Mouse (Mus musculus): Measurements from ENCODE around the gene Drg1. TPM values are rescaled to one million over a fixed set of nuclear protein-coding genes. Genes with fewer than 3 reads are reported as not detected.
"Not testable (repeated sequence)": the region's sequence is repeated elsewhere in the genome, so short reads cannot be mapped to it uniquely, and the experiment has no call there.

Drg1 gene
- total and polyA plus RNA-seq, 2 experiments from 2014 or later = 115 to 201 TPM

GRCm38 (mm10) chr11:3179726-3180092 lies 86.5 kb downstream of the Drg1 start:
- not testable (repeated sequence) for H3K9ac ChIP-seq, DNase-seq

DNA sequence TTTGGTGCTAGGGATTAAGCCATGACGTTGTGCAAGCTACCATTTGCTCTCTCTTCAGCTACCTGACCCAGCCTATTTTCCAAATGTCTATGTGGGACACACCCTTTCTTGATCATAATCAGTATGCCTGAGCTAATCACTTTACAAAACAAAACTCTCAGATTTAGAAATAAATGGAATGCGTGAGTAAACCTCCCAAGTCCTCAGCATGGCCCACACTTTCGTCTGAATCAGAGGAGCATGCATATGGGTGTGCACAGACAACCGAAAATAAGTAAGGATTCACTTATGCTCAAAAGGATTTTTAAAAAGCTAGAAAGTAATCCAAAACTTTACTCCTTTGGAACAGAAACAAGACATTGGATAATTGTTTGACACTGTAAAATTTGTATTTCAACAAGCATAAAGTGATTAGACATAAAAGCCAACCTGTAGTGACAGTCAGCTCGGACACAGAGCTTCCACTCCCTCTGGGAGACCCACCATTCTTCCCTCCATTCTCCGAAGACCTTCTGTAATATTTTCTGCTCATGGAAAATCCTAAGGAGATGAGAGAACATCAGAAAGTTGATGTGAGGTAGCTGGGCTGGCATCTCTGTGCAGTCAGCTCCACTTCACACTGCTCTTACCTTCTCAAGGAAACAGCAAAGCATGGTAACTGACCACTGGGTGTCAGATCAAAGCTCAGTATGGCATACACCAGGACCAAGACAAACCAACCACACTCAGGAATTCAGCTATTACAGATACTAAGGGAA lies 87.1 kb downstream of the Drg1 start:
- not testable (repeated sequence) for H3K27me3 ChIP-seq (ENCODE audit: insufficient read depth, low read length); H3K4me3 ChIP-seq (ENCODE audit: low read depth, low read length); H3K9ac ChIP-seq; ATAC-seq; H3K4me2 ChIP-seq (ENCODE audit: low read depth); H3K36me3 ChIP-seq (ENCODE audit: insufficient read depth); H3K4me1 ChIP-seq (ENCODE audit: insufficient read depth); DNase-seq; H3K9me3 ChIP-seq (ENCODE audit: low read length); H3K27ac ChIP-seq (ENCODE audit: low read depth, low read length)
- WGBS = 86% methylated on average over 6 of the region's 6 CpGs

More at GRCm38 (mm10) chr11:3179726-3180092, 86.5 kb downstream of the Drg1 start:
- not testable (repeated sequence) for ATAC-seq; H3K27ac ChIP-seq (ENCODE audit: low read depth, low read length); H3K4me2 ChIP-seq (ENCODE audit: low read depth); H3K36me3 ChIP-seq (ENCODE audit: insufficient read depth); H3K4me3 ChIP-seq (ENCODE audit: low read depth, low read length); H3K4me1 ChIP-seq (ENCODE audit: insufficient read depth); H3K9me3 ChIP-seq (ENCODE audit: low read length); H3K27me3 ChIP-seq (ENCODE audit: insufficient read depth, low read length)
- 90% methylated on average over 7 of the region's 7 CpGs for WGBS

GRCm38 (mm10) chr11:3173425-3174318 lies 92.5 kb downstream of the Drg1 start:
- not testable (repeated sequence) for H3K4me2 ChIP-seq (ENCODE audit: low read depth); H3K9me3 ChIP-seq (ENCODE audit: low read length); DNase-seq; H3K36me3 ChIP-seq (ENCODE audit: insufficient read depth); H3K27me3 ChIP-seq (ENCODE audit: insufficient read depth, low read length); H3K9ac ChIP-seq; H3K27ac ChIP-seq (ENCODE audit: low read depth, low read length); H3K4me1 ChIP-seq (ENCODE audit: insufficient read depth); H3K4me3 ChIP-seq (ENCODE audit: low read depth, low read length)
- ATAC-seq = peak; percentile 25; the same call in 1 of the 2 replicates
- WGBS = 84% methylated on average over 11 of the region's 11 CpGs

DNA sequence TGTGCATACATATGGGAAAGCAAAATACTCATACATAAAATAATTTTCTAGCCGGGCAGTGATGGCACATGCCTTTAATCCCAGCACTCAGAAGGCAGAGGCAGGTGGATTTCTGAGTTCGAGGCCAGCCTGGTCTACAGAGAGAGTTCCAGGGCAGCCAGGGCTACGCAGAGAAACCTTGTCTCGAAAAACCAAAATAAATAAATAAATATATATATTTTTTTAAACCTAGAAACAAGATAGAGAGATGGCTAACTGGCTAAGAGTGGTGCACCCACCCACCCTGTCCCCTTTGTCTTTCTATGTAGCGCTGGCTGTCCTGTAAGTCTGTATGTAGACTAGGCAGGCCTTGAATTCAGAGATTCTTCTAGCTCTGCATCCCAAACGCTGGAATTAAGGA lies 93.7 kb downstream of the Drg1 start:
- H3K4me2 ChIP-seq (ENCODE audit: low read depth); DNase-seq; H3K36me3 ChIP-seq (ENCODE audit: insufficient read depth); H3K9ac ChIP-seq; ATAC-seq; H3K27me3 ChIP-seq (ENCODE audit: insufficient read depth, low read length); H3K9me3 ChIP-seq (ENCODE audit: low read length); H3K4me3 ChIP-seq (ENCODE audit: low read depth, low read length); H3K4me1 ChIP-seq (ENCODE audit: insufficient read depth); H3K27ac ChIP-seq (ENCODE audit: low read depth, low read length): not testable (repeated sequence)
- 61% methylated on average over 4 of the region's 6 CpGs for WGBS

- not testable (repeated sequence) for H3K4me3 ChIP-seq (ENCODE audit: low read depth, low read length); H3K27me3 ChIP-seq (ENCODE audit: insufficient read depth, low read length); H3K9ac ChIP-seq; ATAC-seq; H3K9me3 ChIP-seq (ENCODE audit: low read length); DNase-seq; H3K4me1 ChIP-seq (ENCODE audit: insufficient read depth); H3K36me3 ChIP-seq (ENCODE audit: insufficient read depth); H3K4me2 ChIP-seq (ENCODE audit: low read depth); H3K27ac ChIP-seq (ENCODE audit: low read depth, low read length)
- 73% methylated on average over 1 of the region's 1 CpGs for WGBS
These were observed 94.3 kb downstream of the Drg1 start for GRCm38 (mm10) chr11:3171931-3172330.

- not testable (repeated sequence) for ATAC-seq
- 62% methylated on average over 2 of the region's 2 CpGs for WGBS
These were observed 97.2 kb downstream of the Drg1 start for GRCm38 (mm10) chr11:3169042-3169441.

DNA sequence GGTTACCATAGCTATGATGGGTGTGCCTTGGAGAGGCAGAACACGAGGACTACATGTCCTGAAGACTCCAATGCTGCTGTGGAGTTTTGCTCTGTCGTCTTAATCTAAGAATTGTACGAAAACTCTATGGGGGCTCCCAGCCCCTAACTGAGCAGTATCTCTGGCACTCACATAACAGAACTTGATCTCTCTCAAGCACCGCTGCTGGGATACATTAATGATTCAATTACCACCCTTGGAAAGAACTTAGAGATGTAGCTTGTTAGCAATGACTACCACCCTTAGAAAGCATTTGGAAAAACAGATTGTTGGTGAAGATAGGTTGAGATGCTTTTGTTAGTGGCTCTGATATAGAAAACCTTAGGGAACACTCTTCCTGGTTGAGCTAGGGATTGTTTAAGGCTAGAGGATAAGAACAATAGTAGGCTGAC lies 98.6 kb downstream of the Drg1 start:
- DNase-seq; H3K4me3 ChIP-seq (ENCODE audit: low read depth, low read length): not testable (repeated sequence)

More at GRCm38 (mm10) chr11:3169042-3169441, 97.2 kb downstream of the Drg1 start:
- peaks cover 14% of the 10 kb centered on the region for H3K9me3 ChIP-seq (ENCODE audit: low read length)
- not testable (repeated sequence) for H3K9ac ChIP-seq; H3K4me1 ChIP-seq (ENCODE audit: insufficient read depth); H3K36me3 ChIP-seq (ENCODE audit: insufficient read depth); DNase-seq; H3K4me3 ChIP-seq (ENCODE audit: low read depth, low read length); H3K4me2 ChIP-seq (ENCODE audit: low read depth); H3K27ac ChIP-seq (ENCODE audit: low read depth, low read length); H3K27me3 ChIP-seq (ENCODE audit: insufficient read depth, low read length)

GRCm38 (mm10) chr11:3167129-3167528 lies 99.1 kb downstream of the Drg1 start:
- not testable (repeated sequence) for ATAC-seq; H3K27me3 ChIP-seq (ENCODE audit: insufficient read depth, low read length)
- 89% methylated on average over 4 of the region's 4 CpGs for WGBS

More for the DNA sequence above, 98.6 kb downstream of the Drg1 start:
- H3K4me1 ChIP-seq (ENCODE audit: insufficient read depth); H3K4me2 ChIP-seq (ENCODE audit: low read depth); H3K36me3 ChIP-seq (ENCODE audit: insufficient read depth); H3K27me3 ChIP-seq (ENCODE audit: insufficient read depth, low read length); H3K9ac ChIP-seq; ATAC-seq; H3K27ac ChIP-seq (ENCODE audit: low read depth, low read length): not testable (repeated sequence)
- H3K9me3 ChIP-seq (ENCODE audit: low read length) = peaks cover 15% of the 10 kb centered on the region
- WGBS = 71% methylated on average over 4 of the region's 4 CpGs

GRCm38 (mm10) chr11:3166321-3166720 lies 99.9 kb downstream of the Drg1 start:
- H3K27ac ChIP-seq (ENCODE audit: low read depth, low read length); ATAC-seq; H3K36me3 ChIP-seq (ENCODE audit: insufficient read depth); DNase-seq; H3K4me1 ChIP-seq (ENCODE audit: insufficient read depth); H3K4me2 ChIP-seq (ENCODE audit: low read depth); H3K9ac ChIP-seq; H3K27me3 ChIP-seq (ENCODE audit: insufficient read depth, low read length); H3K4me3 ChIP-seq (ENCODE audit: low read depth, low read length): not testable (repeated sequence)
- H3K9me3 ChIP-seq (ENCODE audit: low read length) = peaks cover 20% of the 10 kb centered on the region

More at GRCm38 (mm10) chr11:3167129-3167528, 99.1 kb downstream of the Drg1 start:
- not testable (repeated sequence) for H3K36me3 ChIP-seq (ENCODE audit: insufficient read depth); H3K27ac ChIP-seq (ENCODE audit: low read depth, low read length); H3K4me3 ChIP-seq (ENCODE audit: low read depth, low read length); H3K9ac ChIP-seq; DNase-seq; H3K4me1 ChIP-seq (ENCODE audit: insufficient read depth); H3K4me2 ChIP-seq (ENCODE audit: low read depth)
- H3K9me3 ChIP-seq (ENCODE audit: low read length) = peaks cover 19% of the 10 kb centered on the region

DNA sequence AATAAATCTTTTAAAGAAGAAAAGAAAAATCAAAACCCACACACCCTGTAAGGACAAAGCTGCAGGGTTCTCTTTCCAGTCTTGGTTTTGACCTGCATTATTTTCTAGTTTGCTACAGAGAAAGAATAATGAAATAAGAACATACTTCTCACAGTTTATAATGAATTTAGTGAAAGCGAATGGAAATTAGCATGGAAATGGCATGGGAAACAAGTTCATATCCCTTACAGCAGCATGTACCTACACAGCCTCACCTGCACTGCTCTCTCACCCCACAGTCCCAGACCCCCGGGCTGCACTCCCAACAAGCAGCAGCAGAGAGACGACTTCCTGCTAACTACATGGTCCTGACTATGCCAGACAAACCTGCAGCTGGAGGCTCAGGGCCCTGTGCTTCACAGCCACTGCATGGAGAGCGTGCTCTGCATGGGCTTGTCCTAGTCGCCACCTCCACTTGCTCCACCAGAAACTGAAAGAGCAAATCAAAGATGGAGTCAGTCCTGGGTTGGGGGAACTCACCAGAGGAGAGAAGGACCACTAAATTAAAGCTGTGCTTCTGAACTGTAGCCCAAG lies 100.9 kb downstream of the Drg1 start:
- H3K9ac ChIP-seq; DNase-seq; H3K27me3 ChIP-seq (ENCODE audit: insufficient read depth, low read length); H3K4me2 ChIP-seq (ENCODE audit: low read depth); H3K4me1 ChIP-seq (ENCODE audit: insufficient read depth); H3K27ac ChIP-seq (ENCODE audit: low read depth, low read length); H3K36me3 ChIP-seq (ENCODE audit: insufficient read depth); H3K4me3 ChIP-seq (ENCODE audit: low read depth, low read length): not testable (repeated sequence)
- ATAC-seq = peak; percentile 21
- peaks cover 20% of the 10 kb centered on the region for H3K9me3 ChIP-seq (ENCODE audit: low read length)
- 96% methylated on average over 3 of the region's 5 CpGs for WGBS

Measured in forebrain, postnatal 0 days (tissue).